ENCODE assay signal across 10 mouse cellular contexts in the genomic region with DNA sequence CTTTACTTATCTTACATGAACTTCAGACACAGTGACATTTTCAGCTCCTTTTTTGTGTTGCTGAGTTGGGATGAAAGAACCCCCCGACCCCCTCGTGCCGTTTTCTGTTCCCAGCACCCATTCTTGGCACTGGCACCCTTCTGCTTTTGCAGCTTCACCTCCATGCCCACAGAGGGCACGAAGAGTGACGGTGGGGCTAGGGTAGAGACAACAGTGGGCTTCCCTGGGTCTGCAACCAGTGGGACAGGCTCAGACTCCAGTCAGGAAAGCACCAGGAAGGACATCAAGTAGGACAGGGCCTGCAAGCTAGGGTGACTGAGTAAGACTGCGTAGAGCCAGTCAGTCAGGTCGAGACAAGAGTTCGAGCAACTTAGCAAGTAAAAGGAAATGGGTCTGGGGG. TPM values are rescaled to one million over a fixed set of nuclear protein-coding genes. Genes with fewer than 3 reads are reported as not detected.
DNase-seq lines count a peak whose midpoint lies in the region; ATAC-seq and TF ChIP-seq lines count a peak whose summit lies in the region.
"Had no signal": no experiment of that assay in that cellular context is flagged by ENCODE, and none has a peak within 500 bp of the region (broad histone marks: within the 10 kb centered on the region; RNA-seq: fewer than 3 reads in every experiment).

No protein-coding gene starts in this region.

- peaks cover 36% of the 10 kb centered on the region for H3K4me1 ChIP-seq in heart, embryonic 10.5 days
- peaks cover 85% of the 10 kb centered on the region for H3K4me1 ChIP-seq in E14TG2a.4 (replicated peaks; ENCODE audit: low read depth, low read length)
- peaks cover 30% of the 10 kb centered on the region for H3K4me1 ChIP-seq in forebrain, embryonic 16.5 days (replicated peaks; ENCODE audit: control insufficient read depth, insufficient read depth, low read length)
- peaks cover 19% of the 10 kb centered on the region for H3K4me1 ChIP-seq in liver, embryonic 16.5 days (ENCODE audit: control insufficient read depth, low read depth, low read length)

- peak; percentile 11 for ATAC-seq in forebrain, embryonic 16.5 days
- no peak for ATAC-seq in liver, embryonic 16.5 days (ENCODE audit: low read depth)

- intact Hi-C loops in heart, postnatal 10 days (cut with DNase I), result no loop called here

- TF ChIP-seq CTCF in E14TG2a.4 (conservative IDR thresholded peaks at IDR 0.05; ENCODE audit: low read length), result no peak

- H3K9me3 ChIP-seq in heart, embryonic 10.5 days, result no peaks in the 10 kb centered on the region
- no peaks in the 10 kb centered on the region for H3K9me3 ChIP-seq in E14TG2a.4 (ENCODE audit: low read length)
- no peaks in the 10 kb centered on the region for H3K9me3 ChIP-seq in forebrain, embryonic 16.5 days (ENCODE audit: control insufficient read depth, low read length)
- H3K9me3 ChIP-seq in liver, embryonic 16.5 days (replicated peaks; ENCODE audit: control insufficient read depth, low read length), result no peaks in the 10 kb centered on the region

- no peak overlapping the region; the same call in 1 of the 2 replicates for H3K9ac ChIP-seq in forebrain, embryonic 16.5 days (replicated peaks; ENCODE audit: low read depth, low read length)
- no peak overlapping the region for H3K9ac ChIP-seq in liver, embryonic 16.5 days (ENCODE audit: low read depth, low read length)

- DNase-seq in heart, embryonic 10.5 days (ENCODE audit: low spot score), result no peak
- DNase-seq in heart, postnatal 10 days, result no peak
- no peak for DNase-seq in right cerebral cortex, postnatal 10 days (ENCODE audit: low spot score in 2 of 2)
- DNase-seq in left cerebral cortex, adult 8-10 months (ENCODE audit: low spot score in 2 of 2), result no peak
- DNase-seq in frontal cortex, adult 2 months (ENCODE audit: extremely low spot score in 1 of 2, low spot score in 1 of 2), result no peak

- WGBS in heart, embryonic 10.5 days, result 48% methylated on average over 8 of the region's 8 CpGs
- 49% methylated on average over 8 of the region's 8 CpGs for WGBS in forebrain, embryonic 16.5 days
- WGBS in liver, embryonic 16.5 days (ENCODE audit: insufficient replicate concordance), result 45% methylated on average over 8 of the region's 8 CpGs

- H3K27ac ChIP-seq in heart, embryonic 10.5 days, result peak overlapping the region; percentile 78
- H3K27ac ChIP-seq in forebrain, embryonic 16.5 days (ENCODE audit: low read length), result peak overlapping the region; percentile 73; the same call in 1 of the 2 replicates
- H3K27ac ChIP-seq in liver, embryonic 16.5 days (ENCODE audit: low read length), result no peak overlapping the region

- H3K27me3 ChIP-seq in heart, embryonic 10.5 days (ENCODE audit: insufficient read depth, poor library complexity, severe bottlenecking), result peaks cover 60% of the 10 kb centered on the region
- H3K27me3 ChIP-seq in E14TG2a.4 (ENCODE audit: insufficient read depth, low read length), result peaks cover 17% of the 10 kb centered on the region
- H3K27me3 ChIP-seq in forebrain, embryonic 16.5 days (replicated peaks; ENCODE audit: control insufficient read depth, insufficient read depth, low read length), result no peaks in the 10 kb centered on the region
- peaks cover 29% of the 10 kb centered on the region for H3K27me3 ChIP-seq in liver, embryonic 16.5 days (ENCODE audit: control insufficient read depth, insufficient read depth, low read depth, low read length)

- H3K36me3 ChIP-seq in heart, embryonic 10.5 days, result peaks cover 6% of the 10 kb centered on the region; the same call in 1 of the 2 replicates
- peaks cover 16% of the 10 kb centered on the region for H3K36me3 ChIP-seq in E14TG2a.4 (ENCODE audit: insufficient read depth, low read length)
- no peaks in the 10 kb centered on the region for H3K36me3 ChIP-seq in forebrain, embryonic 16.5 days (ENCODE audit: control insufficient read depth, insufficient read depth)
- H3K36me3 ChIP-seq in liver, embryonic 16.5 days (ENCODE audit: control insufficient read depth, insufficient read depth), result no peaks in the 10 kb centered on the region

- peak overlapping the region; percentile 67 for H3K4me2 ChIP-seq in forebrain, embryonic 16.5 days (ENCODE audit: low read length)
- peak overlapping the region; percentile 73 for H3K4me2 ChIP-seq in liver, embryonic 16.5 days (ENCODE audit: low read depth, low read length)

- H3K4me3 ChIP-seq in heart, embryonic 10.5 days, result peak overlapping the region; percentile 70
- peak overlapping the region; percentile 78 for H3K4me3 ChIP-seq in E14TG2a.4 (replicated peaks; ENCODE audit: low read length)
- H3K4me3 ChIP-seq in forebrain, embryonic 16.5 days (replicated peaks; ENCODE audit: low read length), result peak overlapping the region; percentile 71
- H3K4me3 ChIP-seq in liver, embryonic 16.5 days (ENCODE audit: low read depth, low read length), result peak overlapping the region; percentile 56

RNA-seq across cellular contexts. Expression of gene Rnf208, which starts 1.7 kb away (rescaled TPM):
- 6.4 and 9.1 TPM in 2 replicates for polyA plus RNA-seq in heart, embryonic 10.5 days (2016; fragmentation: Nextera tagmentation; extraction: Ambion mirVana)
- total RNA-seq in heart, postnatal 10 days (2021), result 1 to 10 TPM; 1.3 TPM
- polyA plus RNA-seq in forebrain, embryonic 16.5 days (2015; fragmentation: Nextera tagmentation; extraction: Ambion mirVana), result 91.6 and 106 TPM in 2 replicates
- polyA plus RNA-seq in liver, embryonic 16.5 days (2015; fragmentation: Nextera tagmentation; extraction: Ambion mirVana), result 0.77 TPM in 1 of 2 replicates, not detected in the other
- 100 to 1,000 TPM; 263 to 288 (median 266) TPM for total RNA-seq in left cerebral cortex, adult 8-10 months (2022)
- polyA plus RNA-seq in frontal cortex, adult 2 months (2012; rRNA removed), result 248 and 300 TPM in 2 replicates

RNA-seq across cellular contexts. Expression of gene Cysrt1, which starts 1.9 kb away (rescaled TPM):
- polyA plus RNA-seq in heart, embryonic 10.5 days (2016; fragmentation: Nextera tagmentation; extraction: Ambion mirVana), result not detected in 2 replicates
- total RNA-seq in heart, postnatal 10 days (2021), result not detected
- 0.33 TPM in 1 of 2 replicates, not detected in the other for polyA plus RNA-seq in forebrain, embryonic 16.5 days (2015; fragmentation: Nextera tagmentation; extraction: Ambion mirVana)
- polyA plus RNA-seq in liver, embryonic 16.5 days (2015; fragmentation: Nextera tagmentation; extraction: Ambion mirVana), result not detected in 2 replicates
- not detected for total RNA-seq in left cerebral cortex, adult 8-10 months (2022)
- 0.24 and 0.53 TPM in 2 replicates for polyA plus RNA-seq in frontal cortex, adult 2 months (2012; rRNA removed)
- total RNA-seq: heart, postnatal 14 days had no signal

RNA-seq across cellular contexts. Expression of gene Rnf224, which starts 3.7 kb away (rescaled TPM):
- 0.08 TPM in 1 of 2 replicates, not detected in the other for polyA plus RNA-seq in heart, embryonic 10.5 days (2016; fragmentation: Nextera tagmentation; extraction: Ambion mirVana)
- total RNA-seq in heart, postnatal 10 days (2021), result not detected
- not detected in 2 replicates for polyA plus RNA-seq in forebrain, embryonic 16.5 days (2015; fragmentation: Nextera tagmentation; extraction: Ambion mirVana)
- polyA plus RNA-seq in liver, embryonic 16.5 days (2015; fragmentation: Nextera tagmentation; extraction: Ambion mirVana), result not detected in 2 replicates
- not detected for total RNA-seq in left cerebral cortex, adult 8-10 months (2022)
- polyA plus RNA-seq in frontal cortex, adult 2 months (2012; rRNA removed), result not detected in 2 replicates
- total RNA-seq: heart, postnatal 14 days had no signal
- polyA plus RNA-seq: brain, embryonic 14.5 days had no signal

RNA-seq across cellular contexts. Expression of gene Slc34a3, which starts 6.1 kb away (rescaled TPM):
- not detected in 2 replicates for polyA plus RNA-seq in heart, embryonic 10.5 days (2016; fragmentation: Nextera tagmentation; extraction: Ambion mirVana)
- total RNA-seq in heart, postnatal 10 days (2021), result not detected
- not detected in 2 replicates for polyA plus RNA-seq in forebrain, embryonic 16.5 days (2015; fragmentation: Nextera tagmentation; extraction: Ambion mirVana)
- 0.08 TPM in 1 of 2 replicates, not detected in the other for polyA plus RNA-seq in liver, embryonic 16.5 days (2015; fragmentation: Nextera tagmentation; extraction: Ambion mirVana)
- not detected for total RNA-seq in left cerebral cortex, adult 8-10 months (2022)
- 0.08 and 0.15 TPM in 2 replicates for polyA plus RNA-seq in frontal cortex, adult 2 months (2012; rRNA removed)
- total RNA-seq: heart, postnatal 14 days had no signal
- polyA plus RNA-seq: brain, embryonic 14.5 days had no signal

RNA-seq across cellular contexts. Expression of gene AL732309.1, which starts 6.4 kb away (rescaled TPM):
- 4.0 and 6.0 TPM in 2 replicates for polyA plus RNA-seq in heart, embryonic 10.5 days (2016; fragmentation: Nextera tagmentation; extraction: Ambion mirVana)
- total RNA-seq in heart, postnatal 10 days (2021), result 1 to 10 TPM; 1.4 to 1.7 TPM
- 5.8 and 9.0 TPM in 2 replicates for polyA plus RNA-seq in forebrain, embryonic 16.5 days (2015; fragmentation: Nextera tagmentation; extraction: Ambion mirVana)
- polyA plus RNA-seq in liver, embryonic 16.5 days (2015; fragmentation: Nextera tagmentation; extraction: Ambion mirVana), result 1.4 and 1.8 TPM in 2 replicates
- total RNA-seq in left cerebral cortex, adult 8-10 months (2022), result 1 to 10 TPM in 3 of 4 experiments, under 1 TPM in 1; 0.67 to 4.2 (median 3.4) TPM
- polyA plus RNA-seq in frontal cortex, adult 2 months (2012; rRNA removed), result 15.8 and 16.4 TPM in 2 replicates
